Mouse (Mus musculus) C2C12 (cell line): ENCODE measurements around the gene Fnip1. TPM values are rescaled to one million over a fixed set of nuclear protein-coding genes. Genes with fewer than 3 reads are reported as not detected.

Experiments
- H3K27me3 ChIP-seq: one replicate; pipeline ENCODE4 v1.6.1; 2011; ENCODE audit not compliant: control insufficient read depth, insufficient read depth, insufficient read length
- H3K36me3 ChIP-seq: one replicate; pipeline ENCODE4 v1.6.1; 2011; ENCODE audit not compliant: control insufficient read depth, insufficient read depth
- H3K4me3 ChIP-seq: one replicate; pipeline ENCODE4 v1.5.1; 2011; ENCODE audit warnings: mild to moderate bottlenecking, control low read depth; ENCODE audit not compliant: poor library complexity, insufficient read depth, severe bottlenecking
- H3K79me2 ChIP-seq: one replicate; pipeline ENCODE4 v1.6.1; 2011; ENCODE audit not compliant: control insufficient read depth, insufficient read depth
- H3K79me3 ChIP-seq: one replicate; pipeline ENCODE4 v1.6.1; 2011; ENCODE audit warnings: low read depth, control low read depth
- H3ac ChIP-seq: one replicate; pipeline ENCODE3; 2011; ENCODE audit warnings: low read depth; ENCODE audit not compliant: control insufficient read depth, insufficient read length
- CTCF ChIP-seq: IDR thresholded peaks from one replicate; pipeline ENCODE4 v1.5.1; 2011; ENCODE audit not compliant: control insufficient read depth, insufficient read depth, insufficient read length
- FOSL1 ChIP-seq: IDR thresholded peaks from one replicate; pipeline ENCODE4 v1.8.0; 2011; ENCODE audit warnings: mild to moderate bottlenecking, low read length; ENCODE audit not compliant: poor library complexity, insufficient read depth, severe bottlenecking
- MAX ChIP-seq: IDR thresholded peaks from one replicate; pipeline ENCODE4 v1.6.1; 2011; ENCODE audit warnings: mild to moderate bottlenecking, control low read depth
- MYOD1 ChIP-seq: IDR thresholded peaks from one replicate; pipeline ENCODE4 v1.6.1; 2011; ENCODE audit warnings: low read depth; ENCODE audit not compliant: control insufficient read depth, insufficient read length
- MYOG ChIP-seq: IDR thresholded peaks from one replicate; pipeline ENCODE4 v1.6.1; 2011; ENCODE audit not compliant: control insufficient read depth, insufficient read length; ENCODE audit errors: extremely low read depth
- USF1 ChIP-seq: IDR thresholded peaks from one replicate; pipeline ENCODE4 v1.6.1; 2011; ENCODE audit warnings: low read depth, mild to moderate bottlenecking, control low read depth, moderate library complexity
- polyA plus RNA-seq: library from polyadenylated mRNA; unstranded; fragments of >200 nt; fragmentation: generic; extraction: Trizol; gene quantifications from one replicate; pipeline ENCODE4 v1.2.1, GENCODE M21; 2012; ENCODE audit warnings: missing spikeins

Gene Fnip1
- polyA plus RNA-seq, 1 experiment: 2.6 TPM

DNA sequence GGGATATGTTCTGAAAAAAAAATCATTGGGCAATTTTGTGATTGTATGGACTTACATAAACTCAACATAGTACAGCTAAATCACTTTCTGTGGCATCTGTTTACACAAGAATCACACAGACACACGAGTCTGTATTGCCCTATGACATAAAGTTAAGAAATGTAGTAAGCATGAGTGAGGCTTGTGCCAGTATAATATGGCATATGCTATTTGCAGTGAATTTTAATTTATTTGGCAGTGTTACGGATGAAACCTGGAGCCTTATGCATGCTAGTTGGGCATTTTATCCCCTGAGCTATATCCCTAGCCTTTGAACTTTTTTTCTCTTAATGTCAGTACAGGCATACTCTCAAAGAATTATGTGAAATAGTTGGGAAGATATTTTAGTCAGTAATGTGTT, 101.5 kb downstream of the Fnip1 start:
- Histone ChIP-seq H3ac (no peak overlapping the region), H3K36me3 (no peaks in the 10 kb centered on the region), H3K79me2 (peaks cover 97% of the 10 kb centered on the region), H3K27me3 (no peaks in the 10 kb centered on the region), H3K79me3 (peaks cover 69% of the 10 kb centered on the region), H3K4me3 (no peak overlapping the region)
- no peak for TF ChIP-seq CTCF
- TF ChIP-seq MYOG: no peak
- TF ChIP-seq MYOD1: no peak
- no peak for TF ChIP-seq FOSL1

- TF ChIP-seq FOSL1 (no peak), MYOD1 (no peak), MYOG (no peak), MAX (no peak)
- Histone ChIP-seq H3K4me3 (no peak overlapping the region), H3K79me3 (peaks cover 65% of the 10 kb centered on the region), H3K27me3 (no peaks in the 10 kb centered on the region), H3K36me3 (peaks cover 5% of the 10 kb centered on the region), H3ac (no peak overlapping the region), H3K79me2 (peaks cover 100% of the 10 kb centered on the region)
Measured at GRCm38 (mm10) chr11:54540328-54540727, 102.3 kb downstream of the Fnip1 start.

DNA sequence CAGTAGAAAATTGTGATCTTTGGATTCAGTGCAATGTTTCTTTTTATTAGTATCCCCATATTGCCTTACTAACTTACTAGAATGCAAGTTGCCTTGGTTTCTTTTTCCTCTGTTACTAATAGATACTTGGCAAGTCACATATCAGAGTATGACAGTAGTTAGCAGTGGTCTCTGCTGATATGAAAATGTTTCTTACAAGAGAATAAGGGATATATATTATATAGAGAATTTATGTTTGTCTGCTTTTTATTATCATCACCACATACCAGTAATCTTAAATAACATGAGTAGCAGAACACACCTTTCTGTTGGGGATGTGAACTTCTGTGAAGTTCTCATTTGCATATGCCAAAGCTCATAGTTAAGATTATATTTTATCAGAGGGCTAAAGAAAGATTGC, 104.4 kb downstream of the Fnip1 start:
- TF ChIP-seq MAX (no peak), MYOG (no peak), CTCF (no peak)
- H3K79me2 ChIP-seq: peaks cover 87% of the 10 kb centered on the region
- no peak overlapping the region for H3ac ChIP-seq
- H3K79me3 ChIP-seq: peaks cover 49% of the 10 kb centered on the region
- peaks cover 14% of the 10 kb centered on the region for H3K36me3 ChIP-seq
- H3K27me3 ChIP-seq: no peaks in the 10 kb centered on the region
- no peak overlapping the region for H3K4me3 ChIP-seq

DNA sequence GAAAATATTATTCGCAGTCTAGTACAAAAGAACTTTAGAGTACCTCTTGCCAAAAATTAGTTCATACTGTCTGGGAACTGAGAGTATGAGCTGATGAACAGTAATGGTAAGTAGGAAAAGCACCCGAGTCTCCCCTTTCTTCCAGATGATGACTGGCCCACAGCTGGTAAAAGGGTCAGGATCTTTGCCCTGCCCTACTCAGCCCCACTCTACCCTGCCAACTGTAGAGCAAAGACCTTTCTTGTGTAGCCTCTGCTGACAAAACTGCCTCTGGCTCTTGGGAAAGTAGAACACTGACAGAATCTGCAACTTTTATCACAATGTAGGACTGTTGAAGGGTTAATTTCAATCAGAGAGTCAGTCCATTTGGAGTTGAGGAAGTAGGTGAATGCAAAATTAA, 117.0 kb downstream of the Fnip1 start:
- H3K4me3 ChIP-seq: no peak overlapping the region
- no peak overlapping the region for H3ac ChIP-seq
- TF ChIP-seq FOSL1 (no peak), CTCF (no peak), MYOD1 (no peak), USF1 (no peak), MYOG (no peak)
- peaks cover 2% of the 10 kb centered on the region for H3K79me3 ChIP-seq
- no peaks in the 10 kb centered on the region for H3K36me3 ChIP-seq
- no peaks in the 10 kb centered on the region for H3K79me2 ChIP-seq
- H3K27me3 ChIP-seq: no peaks in the 10 kb centered on the region

- H3K79me2 ChIP-seq: no peaks in the 10 kb centered on the region
- H3K27me3 ChIP-seq: no peaks in the 10 kb centered on the region
- H3K36me3 ChIP-seq: peaks cover 15% of the 10 kb centered on the region
- no peak for TF ChIP-seq FOSL1
- no peak for TF ChIP-seq MAX
- no peak overlapping the region for H3K4me3 ChIP-seq
- no peaks in the 10 kb centered on the region for H3K79me3 ChIP-seq
- no peak overlapping the region for H3ac ChIP-seq
Measured at GRCm38 (mm10) chr11:54562761-54563160, 124.8 kb downstream of the Fnip1 start.

Other genes starting within 250 kb of the Fnip1 start
- gene Csf2, start 188.5 kb upstream of the Fnip1 start, polyA plus RNA-seq: not detected
- not detected for gene Il3, start 170.9 kb upstream of the Fnip1 start, polyA plus RNA-seq
- 0.14 TPM for gene Acsl6, start 134.4 kb upstream of the Fnip1 start, polyA plus RNA-seq
- not detected for gene Meikin, start 67.5 kb upstream of the Fnip1 start, polyA plus RNA-seq
- gene Rapgef6, start 84.6 kb downstream of the Fnip1 start, polyA plus RNA-seq: 3.2 TPM